Mouse (Mus musculus): ENCODE results near the gene Cux1.

- TF ChIP-seq POLR2A (IDR thresholded peaks at IDR 0.05; ENCODE audit: extremely low read depth, insufficient read depth, low read length), result no peak
- TF ChIP-seq CTCF (IDR thresholded peaks at IDR 0.05; ENCODE audit: extremely low read depth, insufficient read depth, low read length), result no peak
Measured at GRCm38 (mm10) chr5:136566001-136566811, 1.1 kb downstream of the Cux1 start.
